Mouse (Mus musculus): ENCODE data around the gene Capns1.

GRCm38 (mm10) chr7:30198481-30198971 is at the start of gene Capns1:
- TF ChIP-seq POLR2A (IDR thresholded peaks at IDR 0.05; ENCODE audit: insufficient read depth, low read depth, low read length), result no peak
- TF ChIP-seq EP300 (IDR thresholded peaks at IDR 0.05; ENCODE audit: insufficient read depth, low read depth, low read length), result peak; percentile 72
- TF ChIP-seq CTCF (IDR thresholded peaks at IDR 0.05), result peak; percentile 92
